10 mouse cellular contexts compared by ENCODE assay signal in the genomic region with DNA sequence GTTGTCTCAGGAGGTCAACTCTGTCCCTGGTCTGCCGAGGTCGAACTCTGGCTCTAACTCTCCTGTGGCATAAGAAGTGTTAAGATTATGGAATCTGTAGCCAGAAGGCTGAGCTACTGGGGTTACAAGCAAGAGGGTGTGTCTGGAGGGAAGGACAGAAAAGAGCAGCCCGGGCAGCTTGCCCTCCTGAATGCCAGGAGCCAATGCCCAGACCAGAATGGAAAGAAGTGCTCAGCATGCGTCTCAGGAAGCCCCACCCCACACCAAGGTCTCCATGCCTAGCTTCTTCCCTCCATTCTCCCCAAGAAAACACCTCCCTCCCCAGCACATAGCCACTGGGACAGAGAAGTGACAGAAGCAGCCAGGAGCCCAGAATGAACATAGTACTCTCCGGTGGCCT. TPM values are rescaled to one million over a fixed set of nuclear protein-coding genes. Genes with fewer than 3 reads are reported as not detected.
DNase-seq lines count a peak whose midpoint lies in the region; ATAC-seq lines count a peak whose summit lies in the region.
"Had no signal": no experiment of that assay in that cellular context is flagged by ENCODE, and none has a peak within 500 bp of the region (broad histone marks: within the 10 kb centered on the region; RNA-seq: fewer than 3 reads in every experiment).

No protein-coding gene starts in this region.

- peaks cover 55% of the 10 kb centered on the region for H3K4me1 ChIP-seq in kidney, embryonic 16.5 days (ENCODE audit: insufficient read depth, low read length)
- peaks cover 77% of the 10 kb centered on the region for H3K4me1 ChIP-seq in lung, embryonic 15.5 days
- H3K4me1 ChIP-seq in hindbrain, embryonic 12.5 days: peaks cover 31% of the 10 kb centered on the region

- no peak overlapping the region for H3K9ac ChIP-seq in kidney, embryonic 16.5 days (replicated peaks; ENCODE audit: low read length)
- no peak overlapping the region for H3K9ac ChIP-seq in lung, embryonic 15.5 days
- H3K9ac ChIP-seq in hindbrain, embryonic 12.5 days: no peak overlapping the region

- no peak overlapping the region for H3K4me3 ChIP-seq in kidney, embryonic 16.5 days (ENCODE audit: low read length)
- no peak overlapping the region for H3K4me3 ChIP-seq in lung, embryonic 15.5 days
- no peak overlapping the region for H3K4me3 ChIP-seq in hindbrain, embryonic 12.5 days
- H3K4me3 ChIP-seq: erythroblast, embryonic 14.5 days had no signal

- no peak overlapping the region for H3K4me2 ChIP-seq in kidney, embryonic 16.5 days (replicated peaks; ENCODE audit: low read depth, low read length)
- no peak overlapping the region for H3K4me2 ChIP-seq in lung, embryonic 15.5 days
- no peak overlapping the region for H3K4me2 ChIP-seq in hindbrain, embryonic 12.5 days (replicated peaks)

- peak overlapping the region; percentile 43 for H3K27ac ChIP-seq in kidney, embryonic 16.5 days (ENCODE audit: low read length)
- peak overlapping the region; percentile 35 for H3K27ac ChIP-seq in lung, embryonic 15.5 days
- H3K27ac ChIP-seq in hindbrain, embryonic 12.5 days: no peak overlapping the region

- WGBS in kidney, embryonic 16.5 days: 67% methylated on average over 5 of the region's 5 CpGs
- 56% methylated on average over 5 of the region's 5 CpGs for WGBS in lung, embryonic 15.5 days
- 78% methylated on average over 5 of the region's 5 CpGs for WGBS in hindbrain, embryonic 12.5 days

- H3K36me3 ChIP-seq in kidney, embryonic 16.5 days (ENCODE audit: insufficient read depth, low read length): peaks cover 4% of the 10 kb centered on the region; the same call in 1 of the 2 replicates
- H3K36me3 ChIP-seq in lung, embryonic 15.5 days: peaks cover 1% of the 10 kb centered on the region; the same call in 1 of the 2 replicates
- H3K36me3 ChIP-seq in hindbrain, embryonic 12.5 days: 0 out of 2 replicates have a peak, but pooled peaks cover 6% of the 10 kb centered on the region

- no peak for DNase-seq in kidney, adult 18-20 months
- peak; percentile 56 for DNase-seq in adrenal gland, postnatal 25 days
- peak; percentile 80 for DNase-seq in gastrocnemius, postnatal 14 days
- DNase-seq in thymus, adult 18-20 months: no peak
- DNase-seq in spleen, adult 18-20 months: no peak

- ATAC-seq in kidney, embryonic 16.5 days (ENCODE audit: low FRiP score, low TSS enrichment): no peak
- no peak for ATAC-seq in lung, embryonic 15.5 days (ENCODE audit: borderline replicate concordance, extremely low read depth, low FRiP score, low TSS enrichment)
- ATAC-seq in hindbrain, embryonic 12.5 days (ENCODE audit: low FRiP score): no peak

- no peaks in the 10 kb centered on the region for H3K9me3 ChIP-seq in kidney, embryonic 16.5 days (ENCODE audit: low read length)
- no peaks in the 10 kb centered on the region for H3K9me3 ChIP-seq in lung, embryonic 15.5 days
- H3K9me3 ChIP-seq in hindbrain, embryonic 12.5 days (replicated peaks): no peaks in the 10 kb centered on the region

- intact Hi-C loops in gastrocnemius, postnatal 14 days (cut with DNase I; ENCODE audit: low total_unique reads): no loop called here

- no peaks in the 10 kb centered on the region for H3K27me3 ChIP-seq in kidney, embryonic 16.5 days (ENCODE audit: insufficient read depth, low read length)
- no peaks in the 10 kb centered on the region for H3K27me3 ChIP-seq in lung, embryonic 15.5 days
- H3K27me3 ChIP-seq in hindbrain, embryonic 12.5 days: peaks cover 13% of the 10 kb centered on the region

RNA-seq across cellular contexts. Expression of gene Tmbim1, which starts 6.4 kb away (rescaled TPM):
- polyA plus RNA-seq in kidney, embryonic 16.5 days (2015; fragmentation: Nextera tagmentation; extraction: Ambion mirVana): 33.5 and 35.1 TPM in 2 replicates
- 83.1 and 84.7 TPM in 2 replicates for total RNA-seq in adrenal gland, postnatal 25 days (2021)
- 10 to 100 TPM; 32.4 to 39.8 TPM for total RNA-seq in gastrocnemius, postnatal 14 days (2021)
- 38.0 and 44.4 TPM in 2 replicates for polyA plus RNA-seq in lung, embryonic 15.5 days (2015; fragmentation: Nextera tagmentation; extraction: Ambion mirVana)
- polyA plus RNA-seq in hindbrain, embryonic 12.5 days (2016; fragmentation: Nextera tagmentation; extraction: Ambion mirVana): 11.7 and 13.4 TPM in 2 replicates

RNA-seq across cellular contexts. Expression of gene Pnkd, which starts 14.3 kb away (rescaled TPM):
- 149 and 156 TPM in 2 replicates for polyA plus RNA-seq in kidney, embryonic 16.5 days (2015; fragmentation: Nextera tagmentation; extraction: Ambion mirVana)
- 65.2 and 75.9 TPM in 2 replicates for total RNA-seq in adrenal gland, postnatal 25 days (2021)
- total RNA-seq in gastrocnemius, postnatal 14 days (2021): 10 to 100 TPM; 59.8 to 72.1 TPM
- polyA plus RNA-seq in lung, embryonic 15.5 days (2015; fragmentation: Nextera tagmentation; extraction: Ambion mirVana): 103 and 106 TPM in 2 replicates
- polyA plus RNA-seq in hindbrain, embryonic 12.5 days (2016; fragmentation: Nextera tagmentation; extraction: Ambion mirVana): 94.0 and 97.8 TPM in 2 replicates

RNA-seq across cellular contexts. Expression of gene Aamp, which starts 14.5 kb away (rescaled TPM):
- 322 and 350 TPM in 2 replicates for polyA plus RNA-seq in kidney, embryonic 16.5 days (2015; fragmentation: Nextera tagmentation; extraction: Ambion mirVana)
- 157 and 183 TPM in 2 replicates for total RNA-seq in adrenal gland, postnatal 25 days (2021)
- 10 to 100 TPM; 76.7 to 77.5 TPM for total RNA-seq in gastrocnemius, postnatal 14 days (2021)
- 248 and 261 TPM in 2 replicates for polyA plus RNA-seq in lung, embryonic 15.5 days (2015; fragmentation: Nextera tagmentation; extraction: Ambion mirVana)
- polyA plus RNA-seq in hindbrain, embryonic 12.5 days (2016; fragmentation: Nextera tagmentation; extraction: Ambion mirVana): 180 and 183 TPM in 2 replicates

RNA-seq across cellular contexts. Expression of gene Gpbar1, which starts 20.6 kb away (rescaled TPM):
- 1.6 and 1.9 TPM in 2 replicates for polyA plus RNA-seq in kidney, embryonic 16.5 days (2015; fragmentation: Nextera tagmentation; extraction: Ambion mirVana)
- not detected in 2 replicates for total RNA-seq in adrenal gland, postnatal 25 days (2021)
- total RNA-seq in gastrocnemius, postnatal 14 days (2021): not detected
- polyA plus RNA-seq in lung, embryonic 15.5 days (2015; fragmentation: Nextera tagmentation; extraction: Ambion mirVana): 0.19 TPM in 1 of 2 replicates, not detected in the other
- 0.19 TPM in 1 of 2 replicates, not detected in the other for polyA plus RNA-seq in hindbrain, embryonic 12.5 days (2016; fragmentation: Nextera tagmentation; extraction: Ambion mirVana)
- total RNA-seq: left cerebral cortex, postnatal 36 days had no signal
- polyA plus RNA-seq: erythroblast, embryonic 14.5 days had no signal

Comparison
In these comparisons a context has a peak if more than half of its experiments do, and no peak if none do; other contexts are left out.
1. DNase-seq: peak in adrenal gland, postnatal 25 days (single experiment) and gastrocnemius, postnatal 14 days (single experiment); none in kidney, adult 18-20 months (single experiment), thymus, adult 18-20 months (0 of 2) and spleen, adult 18-20 months (0 of 2).